ENCODE assay signal across 17 mouse cellular contexts in the genomic region with DNA sequence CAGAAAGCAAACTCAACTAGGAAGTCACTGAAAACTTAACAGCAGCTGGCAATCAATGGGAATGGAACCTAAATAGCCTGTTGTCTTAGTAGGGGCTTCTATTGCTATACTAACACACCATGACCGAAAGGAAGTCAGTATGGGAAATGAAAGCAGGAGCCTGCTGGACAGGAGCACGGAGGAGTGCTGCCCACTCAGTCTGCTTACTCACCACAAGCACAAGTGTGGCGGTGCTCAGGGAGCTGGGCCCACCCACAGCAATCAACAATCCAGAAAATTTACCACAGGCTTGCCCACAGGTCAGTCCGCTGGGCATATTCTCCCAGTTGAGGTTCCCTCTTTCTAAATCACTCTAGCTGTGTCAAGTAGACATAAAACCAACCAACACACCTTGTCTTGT.
"Had no signal": no experiment of that assay in that cellular context is flagged by ENCODE, and none has a peak within 500 bp of the region (broad histone marks: within the 10 kb centered on the region; RNA-seq: fewer than 3 reads in every experiment).

No protein-coding gene starts in this region.

- ATAC-seq: lung, postnatal 0 days; midbrain, embryonic 13.5 days; midbrain, embryonic 15.5 days had no signal

- DNase-seq: lung, adult 2 months; lung, postnatal 14 days; lung, postnatal 36 days; right cerebral cortex, postnatal 14 days; thymus, adult 2 months; thymus, postnatal 14 days; thymus, postnatal 36 days had no signal

- H3K9me3 ChIP-seq: lung, embryonic 15.5 days; megakaryocyte, embryonic 14.5 days; midbrain, embryonic 13.5 days; midbrain, embryonic 15.5 days; neural tube, embryonic 12.5 days; stomach, embryonic 15.5 days had no signal

- H3K4me3 ChIP-seq: lung, embryonic 15.5 days; megakaryocyte, embryonic 14.5 days; midbrain, embryonic 13.5 days; midbrain, embryonic 15.5 days; neural tube, embryonic 12.5 days; stomach, embryonic 15.5 days had no signal

- H3K4me2 ChIP-seq: lung, embryonic 15.5 days; midbrain, embryonic 11.5 days; midbrain, embryonic 13.5 days; midbrain, embryonic 15.5 days; neural tube, embryonic 12.5 days; stomach, embryonic 15.5 days had no signal

- H3K27ac ChIP-seq: lung, embryonic 15.5 days; macrophage; midbrain, embryonic 13.5 days; midbrain, embryonic 15.5 days; neural tube, embryonic 12.5 days; stomach, embryonic 15.5 days; stomach, postnatal 0 days had no signal

- H3K4me1 ChIP-seq: lung, embryonic 15.5 days; midbrain, embryonic 13.5 days; midbrain, embryonic 15.5 days; neural tube, embryonic 12.5 days; stomach, embryonic 15.5 days had no signal

- H3K27me3 ChIP-seq: lung, embryonic 15.5 days; megakaryocyte, embryonic 14.5 days; midbrain, embryonic 13.5 days; midbrain, embryonic 15.5 days; neural tube, embryonic 12.5 days; stomach, embryonic 15.5 days had no signal

- H3K9ac ChIP-seq: lung, embryonic 15.5 days; midbrain, embryonic 13.5 days; midbrain, embryonic 15.5 days; neural tube, embryonic 12.5 days; stomach, embryonic 15.5 days had no signal
